Mouse (Mus musculus): Measurements from ENCODE around the gene Nek7.

DNA sequence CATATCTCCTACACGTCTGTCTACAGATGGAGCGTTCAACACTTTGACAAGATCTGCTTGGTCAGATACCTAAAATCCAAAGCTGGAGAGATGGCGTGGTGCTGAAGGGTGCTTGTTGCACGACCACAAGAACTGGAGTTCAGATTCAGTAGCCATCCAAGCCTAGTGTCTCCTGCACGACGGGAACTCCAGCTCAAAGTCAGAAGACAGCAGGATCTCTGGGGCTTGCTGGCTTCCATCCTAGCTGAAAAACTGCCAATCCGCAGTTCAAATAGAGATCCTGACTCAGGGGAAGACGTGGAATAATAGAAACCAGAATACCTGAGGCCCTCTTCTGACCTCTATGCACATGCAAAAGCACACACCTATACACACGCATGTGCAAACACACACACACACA lies 52.0 kb downstream of the Nek7 start:
- TF ChIP-seq EP300 (IDR thresholded peaks at IDR 0.05; ENCODE audit: low read depth in 1 of 2, low read length in 2 of 2) (no peak), ZC3H11A (IDR thresholded peaks at IDR 0.05; ENCODE audit: low read depth, low read length) (no peak), USF1 (IDR thresholded peaks at IDR 0.05; ENCODE audit: low read depth, low read length) (no peak), POLR2A (IDR thresholded peaks at IDR 0.05; ENCODE audit: control insufficient read depth in 1 of 2, insufficient read depth in 1 of 2, low read depth in 1 of 2, low read length in 2 of 2, poor library complexity in 1 of 2) (no peak), TBP (IDR thresholded peaks at IDR 0.05; ENCODE audit: low read depth, low read length) (no peak), ZNF384 (IDR thresholded peaks at IDR 0.05; ENCODE audit: low read depth, low read length) (no peak), CTCF (IDR thresholded peaks at IDR 0.05 in 2 of 3, conservative IDR thresholded peaks at IDR 0.05 in 1 of 3; ENCODE audit: control insufficient read depth in 1 of 3, insufficient read depth in 1 of 3, low read depth in 2 of 3, low read length in 3 of 3, poor library complexity in 1 of 3, severe bottlenecking in 1 of 3) (no peak), USF2 (IDR thresholded peaks at IDR 0.05; ENCODE audit: borderline replicate concordance in 1 of 2, insufficient read depth in 1 of 2, low read depth in 1 of 2, low read length in 2 of 2) (no peak), MYC (IDR thresholded peaks at IDR 0.05; ENCODE audit: low read depth, low read length) (no peak), BHLHE40 (IDR thresholded peaks at IDR 0.05; ENCODE audit: borderline replicate concordance, low read depth, low read length) (no peak), MAFK (IDR thresholded peaks at IDR 0.05; ENCODE audit: borderline replicate concordance, low read depth, low read length) (no peak), E2F4 (IDR thresholded peaks at IDR 0.05; ENCODE audit: borderline replicate concordance, low read depth, low read length) (no peak)
